Mouse (Mus musculus) cerebellum, adult 2 months (tissue): ENCODE data around the gene Cinp. TPM values are rescaled to one million over a fixed set of nuclear protein-coding genes. Genes with fewer than 3 reads are reported as not detected.

Experiments used
- DNase-seq, 2 experiments: peaks; one replicate each; pipeline ENCODE4 v3.0.0; 2021
- H3K27ac ChIP-seq: fragments of 200-500 bp; 2 replicates; pipeline ENCODE4 v1.5.1; 2012; ENCODE audit warnings: low read length, control low read depth, inconsistent platforms; ENCODE audit not compliant: insufficient read depth
- H3K27me3 ChIP-seq: fragments of 200-500 bp; 2 replicates; pipeline ENCODE4 v1.6.1; 2012; ENCODE audit warnings: inconsistent platforms, mild to moderate bottlenecking, low read length, moderate library complexity; ENCODE audit not compliant: control insufficient read depth, insufficient read depth
- H3K4me1 ChIP-seq: fragments of 200-500 bp; 2 replicates; pipeline ENCODE4 v1.6.1; 2011; ENCODE audit warnings: low read length; ENCODE audit not compliant: control insufficient read depth, insufficient read depth
- H3K4me3 ChIP-seq: fragments of 200-500 bp; replicated peaks from 2 replicates; pipeline ENCODE3; 2011; ENCODE audit warnings: mild to moderate bottlenecking, low read depth, low read length, control low read depth; ENCODE audit not compliant: insufficient read depth
- CTCF ChIP-seq: fragments of 200-500 bp; IDR thresholded peaks from 2 replicates; pipeline ENCODE4 v1.5.1; 2011; ENCODE audit warnings: low read depth, mild to moderate bottlenecking, control low read depth, low read length, moderate library complexity, borderline replicate concordance; ENCODE audit not compliant: insufficient read depth
- POLR2A ChIP-seq: fragments of 200-500 bp; IDR thresholded peaks from 2 replicates; pipeline ENCODE4 v1.6.1; 2011; ENCODE audit warnings: low read length, control low read depth, borderline replicate concordance; ENCODE audit not compliant: insufficient read depth
- WGBS: fragments of 180-500 bp; shearing (Covaris S2); methylation state at CpG from one replicate; pipeline ENCODE4 v1.1.7; 2018; 5-methylcytosine and 5-hydroxymethylcytosine counted together
- polyA plus RNA-seq: library from polyadenylated mRNA; depleted of rRNA; stranded (reverse); fragments of >200 nt; gene quantifications from 2 replicates; pipeline ENCODE4 v1.2.3, GENCODE M21; 2012; rRNA removed

Cinp gene
- polyA plus RNA-seq, 1 experiment = 65.7 TPM

DNA sequence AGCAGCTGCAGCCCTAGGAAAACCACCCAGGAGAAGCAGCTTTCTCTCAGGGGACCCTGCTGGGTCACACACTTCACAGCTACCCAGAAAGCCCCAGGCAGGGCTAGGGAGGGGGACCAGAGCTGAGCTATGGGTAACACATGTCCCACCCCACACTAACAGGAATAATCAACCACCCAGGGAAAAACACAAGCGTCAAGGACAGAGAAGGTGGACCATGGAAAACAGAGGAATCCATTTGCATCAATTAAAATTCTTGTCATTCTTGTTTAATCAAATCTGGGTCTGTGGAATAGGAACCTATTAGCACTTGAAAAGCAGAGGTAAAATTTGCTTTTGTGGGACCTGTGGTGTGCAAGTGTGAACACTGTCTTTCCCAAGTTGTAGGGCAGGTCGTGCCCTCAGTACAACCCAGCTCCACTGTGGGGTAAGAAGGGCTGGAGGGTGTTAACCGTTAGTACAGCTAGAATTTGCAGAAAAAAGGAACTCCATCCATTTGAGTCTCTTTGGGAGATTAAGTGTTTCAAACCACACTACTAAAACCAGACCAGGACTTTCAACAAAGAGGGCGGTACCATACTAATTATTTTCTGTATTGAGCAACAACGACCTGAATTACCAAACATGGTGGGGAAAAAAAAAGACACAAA, 51.6 kb downstream of the Cinp start:
- Histone ChIP-seq H3K4me1 (no peaks in the 10 kb centered on the region), H3K27me3 (no peaks in the 10 kb centered on the region), H3K4me3 (no peak overlapping the region), H3K27ac (no peak overlapping the region)
- no peak for DNase-seq
- WGBS = 38% methylated on average over 5 of the region's 5 CpGs
- no peak for TF ChIP-seq CTCF
- TF ChIP-seq POLR2A = no peak

- Histone ChIP-seq H3K27ac (no peak overlapping the region), H3K4me3 (no peak overlapping the region), H3K4me1 (no peaks in the 10 kb centered on the region), H3K27me3 (no peaks in the 10 kb centered on the region)
- WGBS = 54% methylated on average over 6 of the region's 6 CpGs
- TF ChIP-seq CTCF (no peak), POLR2A (no peak)
- no peak for DNase-seq
Measured at GRCm38 (mm10) chr12:110836729-110837128, 52.2 kb downstream of the Cinp start.

GRCm38 (mm10) chr12:110835182-110835581, 53.8 kb downstream of the Cinp start:
- no peak for TF ChIP-seq CTCF
- TF ChIP-seq POLR2A = no peak
- no peak for DNase-seq
- no peak overlapping the region for H3K4me3 ChIP-seq
- WGBS = 97% methylated on average over 3 of the region's 3 CpGs
- H3K27me3 ChIP-seq = no peaks in the 10 kb centered on the region
- no peak overlapping the region for H3K27ac ChIP-seq
- no peaks in the 10 kb centered on the region for H3K4me1 ChIP-seq

DNA sequence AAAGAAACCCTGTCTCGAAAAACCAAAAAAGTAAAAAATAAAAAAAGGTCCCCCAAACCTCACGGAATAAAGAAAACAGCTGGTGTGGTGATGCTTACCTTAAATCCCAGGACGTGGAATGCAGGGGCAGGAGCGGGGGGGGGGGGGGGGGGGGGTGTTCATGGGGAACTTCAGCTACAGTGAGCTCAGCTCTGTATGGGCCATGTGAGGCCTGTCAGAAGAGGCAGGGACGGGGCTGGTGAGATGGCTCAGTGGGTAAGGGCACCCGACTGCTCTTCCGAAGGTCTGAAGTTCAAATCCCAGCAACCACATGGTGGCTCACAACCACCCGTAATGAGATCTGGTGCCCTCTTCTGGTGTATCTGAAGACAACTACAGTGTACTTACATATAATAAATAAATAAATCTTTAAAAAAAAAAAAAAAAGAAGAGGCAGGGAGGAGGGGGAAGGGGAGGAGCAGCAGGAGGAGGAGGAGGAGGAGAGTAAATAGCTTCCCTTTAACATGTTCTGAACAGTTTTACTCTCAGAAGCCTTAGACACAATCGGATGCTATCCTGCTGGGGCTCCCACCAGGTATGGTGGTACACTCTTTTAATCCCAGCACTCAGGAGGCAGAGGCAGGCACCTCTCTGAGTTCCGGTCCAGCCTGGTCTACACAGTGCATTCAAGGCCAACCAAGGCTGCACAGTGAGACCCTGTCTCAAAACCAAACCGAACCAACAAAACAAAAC, 58.5 kb downstream of the Cinp start:
- TF ChIP-seq CTCF (no peak), POLR2A (no peak)

GRCm38 (mm10) chr12:110828908-110829307, 60.0 kb downstream of the Cinp start:
- TF ChIP-seq POLR2A (no peak), CTCF (no peak)
- Histone ChIP-seq H3K27me3 (no peaks in the 10 kb centered on the region), H3K27ac (no peak overlapping the region), H3K4me3 (no peak overlapping the region), H3K4me1 (no peaks in the 10 kb centered on the region)
- WGBS = 96% methylated on average over 4 of the region's 4 CpGs
- no peak for DNase-seq

More for the DNA sequence above, 58.5 kb downstream of the Cinp start:
- H3K27ac ChIP-seq = no peak overlapping the region
- H3K4me1 ChIP-seq = no peaks in the 10 kb centered on the region
- no peak for DNase-seq
- WGBS = 87% methylated on average over 11 of the region's 11 CpGs
- no peaks in the 10 kb centered on the region for H3K27me3 ChIP-seq
- H3K4me3 ChIP-seq = no peak overlapping the region

Other genes with a start within 250 kb of the Cinp start
- gene 1700001K19Rik, start 206.5 kb downstream of the Cinp start, polyA plus RNA-seq = not detected in 2 replicates
- gene Hsp90aa1, start 186.4 kb downstream of the Cinp start, polyA plus RNA-seq = 544 and 648 TPM in 2 replicates
- 32.7 and 34.9 TPM in 2 replicates for gene Wdr20, start 151.2 kb downstream of the Cinp start, polyA plus RNA-seq
- 5.9 and 6.7 TPM in 2 replicates for gene Mok, start 48.2 kb downstream of the Cinp start, polyA plus RNA-seq
- gene Zfp839, start 38.9 kb downstream of the Cinp start, polyA plus RNA-seq = 7.6 and 8.5 TPM in 2 replicates
- gene Tecpr2, start 119 bp upstream of the Cinp start, polyA plus RNA-seq = 20.2 and 20.7 TPM in 2 replicates
- 53.3 and 54.8 TPM in 2 replicates for gene Ankrd9, start 89.9 kb upstream of the Cinp start, polyA plus RNA-seq
- gene Rcor1, start 150.2 kb upstream of the Cinp start, polyA plus RNA-seq = 15.8 and 16.7 TPM in 2 replicates